Mouse (Mus musculus) spleen, adult 2 months (tissue): ENCODE data around the gene Fcer2a.

ENCODE experiments used
- CTCF ChIP-seq: fragments of 200-500 bp; IDR thresholded peaks from 2 replicates; pipeline ENCODE4 v1.5.1; 2011; ENCODE audit warnings: mild to moderate bottlenecking, inconsistent platforms; ENCODE audit not compliant: insufficient read depth, insufficient read length, insufficient replicate concordance; ENCODE audit errors: extremely low read depth
- POLR2A ChIP-seq: fragments of 200-500 bp; IDR thresholded peaks from 2 replicates; pipeline ENCODE4 v1.6.1; 2011; ENCODE audit warnings: low read depth, low read length, inconsistent platforms

GRCm38 (mm10) chr8:3701491-3701890, 7.5 kb upstream of the Fcer2a start:
- TF ChIP-seq CTCF (no peak), POLR2A (no peak)
